Mouse (Mus musculus) ES-Bruce4 (cell line): ENCODE results near the gene Gpx4. TPM values are rescaled to one million over a fixed set of nuclear protein-coding genes. Genes with fewer than 3 reads are reported as not detected.

ENCODE experiments used
- H3K27ac ChIP-seq: 2 replicates; pipeline ENCODE4 v1.5.1; 2012; ENCODE audit warnings: low read length, inconsistent platforms; ENCODE audit not compliant: insufficient read depth
- H3K27me3 ChIP-seq: 2 replicates; pipeline ENCODE4 v1.6.1; 2012; ENCODE audit warnings: mild to moderate bottlenecking, low read length, inconsistent platforms; ENCODE audit not compliant: control insufficient read depth, poor library complexity, insufficient read depth, severe bottlenecking
- H3K36me3 ChIP-seq: 2 replicates; pipeline ENCODE4 v1.6.1; 2012; ENCODE audit warnings: inconsistent platforms, mild to moderate bottlenecking, low read length, moderate library complexity; ENCODE audit not compliant: control insufficient read depth, poor library complexity, insufficient read depth, severe bottlenecking
- H3K4me1 ChIP-seq: one replicate; pipeline ENCODE4 v1.8.1; 2011; ENCODE audit warnings: low read length; ENCODE audit not compliant: control insufficient read depth, insufficient read depth
- H3K4me3 ChIP-seq: 2 replicates; pipeline ENCODE4 v1.5.1; 2011; ENCODE audit warnings: low read depth, mild to moderate bottlenecking, low read length
- H3K9ac ChIP-seq: 2 replicates; pipeline ENCODE4 v1.6.1; 2012; ENCODE audit warnings: low read depth, mild to moderate bottlenecking, inconsistent platforms; ENCODE audit not compliant: poor library complexity, severe bottlenecking
- H3K9me3 ChIP-seq: replicated peaks from 2 replicates; pipeline ENCODE4 v1.6.1; 2012; ENCODE audit warnings: mild to moderate bottlenecking, low read length, inconsistent platforms; ENCODE audit not compliant: control insufficient read depth, poor library complexity, insufficient read depth, severe bottlenecking
- CTCF ChIP-seq: IDR thresholded peaks from one replicate; pipeline ENCODE4 v1.8.1; 2011; ENCODE audit warnings: low read depth, low read length
- EP300 ChIP-seq: IDR thresholded peaks from 2 replicates; pipeline ENCODE4 v1.6.1; 2011; ENCODE audit warnings: low read depth, low read length; ENCODE audit not compliant: insufficient read depth
- POLR2A ChIP-seq: IDR thresholded peaks from one replicate; pipeline ENCODE4 v1.8.1; 2011; ENCODE audit warnings: low read length; ENCODE audit not compliant: insufficient read depth
- polyA plus RNA-seq: library from polyadenylated mRNA; stranded (reverse); fragments of >200 nt; gene quantifications from 2 replicates; pipeline ENCODE4 v1.2.4, GENCODE M21; 2011; ENCODE audit warnings: low read depth; ENCODE audit not compliant: missing spikeins, insufficient read depth, insufficient read length

Gpx4 gene
- polyA plus RNA-seq, 1 experiment, result 479 TPM

GRCm38 (mm10) chr10:80017361-80017760, 29.6 kb upstream of the Gpx4 start:
- no peaks in the 10 kb centered on the region for H3K27me3 ChIP-seq

GRCm38 (mm10) chr10:80017771-80018170, 29.2 kb upstream of the Gpx4 start:
- no peaks in the 10 kb centered on the region for H3K9me3 ChIP-seq
- no peak overlapping the region for H3K9ac ChIP-seq
- H3K4me3 ChIP-seq, result no peak overlapping the region
- TF ChIP-seq POLR2A (no peak), EP300 (no peak)
- H3K27me3 ChIP-seq, result no peaks in the 10 kb centered on the region
- H3K27ac ChIP-seq, result no peak overlapping the region
- H3K4me1 ChIP-seq, result peaks cover 8% of the 10 kb centered on the region
- H3K36me3 ChIP-seq, result no peaks in the 10 kb centered on the region

More at GRCm38 (mm10) chr10:80017361-80017760, 29.6 kb upstream of the Gpx4 start:
- H3K9me3 ChIP-seq, result no peaks in the 10 kb centered on the region
- H3K36me3 ChIP-seq, result no peaks in the 10 kb centered on the region
- no peak overlapping the region for H3K27ac ChIP-seq
- no peak overlapping the region for H3K9ac ChIP-seq
- peaks cover 8% of the 10 kb centered on the region for H3K4me1 ChIP-seq
- H3K4me3 ChIP-seq, result no peak overlapping the region
- TF ChIP-seq CTCF, result no peak
- no peak for TF ChIP-seq EP300
- no peak for TF ChIP-seq POLR2A

- H3K9me3 ChIP-seq, result no peaks in the 10 kb centered on the region
- H3K27ac ChIP-seq, result no peak overlapping the region
- TF ChIP-seq EP300 (no peak), POLR2A (no peak), CTCF (no peak)
- H3K9ac ChIP-seq, result no peak overlapping the region
- no peaks in the 10 kb centered on the region for H3K27me3 ChIP-seq
- peaks cover 4% of the 10 kb centered on the region for H3K4me1 ChIP-seq
- no peak overlapping the region for H3K4me3 ChIP-seq
- H3K36me3 ChIP-seq, result no peaks in the 10 kb centered on the region
These were observed 28.1 kb upstream of the Gpx4 start for GRCm38 (mm10) chr10:80018739-80019297.

- TF ChIP-seq EP300, result no peak
- TF ChIP-seq POLR2A, result no peak
- TF ChIP-seq CTCF, result no peak
- Histone ChIP-seq H3K4me3 (peak overlapping the region; percentile 54), H3K27me3 (no peaks in the 10 kb centered on the region), H3K27ac (no peak overlapping the region), H3K36me3 (no peaks in the 10 kb centered on the region), H3K9ac (no peak overlapping the region), H3K4me1 (peaks cover 4% of the 10 kb centered on the region), H3K9me3 (no peaks in the 10 kb centered on the region)
These were observed 27.4 kb upstream of the Gpx4 start for GRCm38 (mm10) chr10:80019471-80020131.

- Histone ChIP-seq H3K4me3 (peak overlapping the region; percentile 54), H3K27me3 (no peaks in the 10 kb centered on the region), H3K9me3 (no peaks in the 10 kb centered on the region), H3K4me1 (peaks cover 4% of the 10 kb centered on the region), H3K36me3 (no peaks in the 10 kb centered on the region), H3K9ac (no peak overlapping the region), H3K27ac (no peak overlapping the region)
- TF ChIP-seq POLR2A, result no peak
- TF ChIP-seq CTCF, result no peak
- no peak for TF ChIP-seq EP300
These were observed 26.8 kb upstream of the Gpx4 start for GRCm38 (mm10) chr10:80020191-80020590.

GRCm38 (mm10) chr10:80020603-80021319, 26.2 kb upstream of the Gpx4 start:
- Histone ChIP-seq H3K27me3 (no peaks in the 10 kb centered on the region), H3K4me3 (no peak overlapping the region), H3K9me3 (no peaks in the 10 kb centered on the region), H3K9ac (no peak overlapping the region), H3K36me3 (no peaks in the 10 kb centered on the region), H3K4me1 (peaks cover 10% of the 10 kb centered on the region), H3K27ac (no peak overlapping the region)
- TF ChIP-seq EP300, result no peak
- TF ChIP-seq POLR2A, result no peak
- no peak for TF ChIP-seq CTCF
